Mouse (Mus musculus) thymus, adult 2 months (tissue): ENCODE measurements around the gene Slc38a3. TPM values are rescaled to one million over a fixed set of nuclear protein-coding genes. Genes with fewer than 3 reads are reported as not detected.
A peak's percentile ranks its signal among the peaks of the same experiment; 100 is the strongest.

Experiments used
- DNase-seq: peaks from one replicate; pipeline ENCODE4 v3.0.0; 2021
- H3K27ac ChIP-seq: fragments of 200-500 bp; 2 replicates; pipeline ENCODE4 v1.5.1; 2012; ENCODE audit warnings: low read length, control low read depth; ENCODE audit not compliant: control insufficient read depth, insufficient read depth
- H3K27me3 ChIP-seq: fragments of 200-500 bp; 2 replicates; pipeline ENCODE4 v1.6.1; 2012; ENCODE audit warnings: mild to moderate bottlenecking, low read length, moderate library complexity, mixed read lengths; ENCODE audit not compliant: control insufficient read depth, insufficient read depth
- H3K36me3 ChIP-seq: fragments of 200-500 bp; 2 replicates; pipeline ENCODE4 v1.6.1; 2012; ENCODE audit warnings: mild to moderate bottlenecking, low read length, moderate library complexity; ENCODE audit not compliant: control insufficient read depth, insufficient read depth
- H3K4me1 ChIP-seq: fragments of 200-500 bp; replicated peaks from 2 replicates; pipeline ENCODE4 v1.6.1; 2012; ENCODE audit warnings: low read length; ENCODE audit not compliant: control insufficient read depth, insufficient read depth
- H3K4me3 ChIP-seq: fragments of 200-500 bp; 2 replicates; pipeline ENCODE4 v1.5.1; 2012; ENCODE audit warnings: mild to moderate bottlenecking, low read length, control low read depth, moderate library complexity; ENCODE audit not compliant: control insufficient read depth, insufficient read depth
- CTCF ChIP-seq: fragments of 200-500 bp; IDR thresholded peaks from 2 replicates; pipeline ENCODE4 v1.5.1; 2012; ENCODE audit warnings: mild to moderate bottlenecking, control low read depth, low read length, moderate library complexity, borderline replicate concordance; ENCODE audit not compliant: control insufficient read depth, poor library complexity, insufficient read depth; ENCODE audit errors: extremely low read depth
- POLR2A ChIP-seq: fragments of 200-500 bp; IDR thresholded peaks from 2 replicates; pipeline ENCODE4 v1.6.1; 2012; ENCODE audit warnings: mild to moderate bottlenecking, low read length, control low read depth, moderate library complexity; ENCODE audit not compliant: control insufficient read depth, poor library complexity, insufficient read depth; ENCODE audit errors: extremely low read depth
- WGBS: fragments of 180-500 bp; shearing (Covaris S2); methylation state at CpG from one replicate; pipeline ENCODE4 v1.1.7; 2018; 5-methylcytosine and 5-hydroxymethylcytosine counted together
- polyA plus RNA-seq: library from polyadenylated mRNA; depleted of rRNA; stranded (reverse); fragments of >200 nt; gene quantifications from 2 replicates; pipeline ENCODE4 v1.2.3, GENCODE M21; 2012

The Slc38a3 gene
- polyA plus RNA-seq, 1 experiment = 11.2 TPM

DNA sequence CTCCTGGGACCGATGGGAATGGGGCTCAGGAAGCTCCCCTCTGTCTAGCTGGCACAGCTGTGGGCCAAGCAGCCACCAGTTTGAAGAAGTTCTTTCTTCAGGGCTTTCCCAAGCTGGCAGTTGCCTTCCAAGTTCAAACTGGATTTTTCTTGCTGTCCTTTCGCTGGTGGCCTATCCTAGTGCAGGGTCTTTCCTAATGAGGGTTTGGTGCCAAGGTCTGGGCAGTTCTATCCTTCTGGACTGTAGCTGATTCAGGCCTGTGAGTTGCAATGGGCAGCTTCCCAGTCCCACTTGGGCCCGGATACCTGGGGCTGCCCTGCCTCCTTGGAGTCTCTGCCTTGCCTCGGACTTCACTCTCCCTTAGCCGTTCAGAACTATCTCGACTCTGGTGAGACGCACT, 19.1 kb downstream of the Slc38a3 start:
- no peak for TF ChIP-seq POLR2A
- TF ChIP-seq CTCF = no peak
- 91% methylated on average over 7 of the region's 7 CpGs for WGBS
- no peaks in the 10 kb centered on the region for H3K27me3 ChIP-seq
- no peak overlapping the region for H3K4me3 ChIP-seq
- H3K4me1 ChIP-seq = no peaks in the 10 kb centered on the region
- no peak overlapping the region for H3K27ac ChIP-seq
- no peaks in the 10 kb centered on the region for H3K36me3 ChIP-seq
- no peak for DNase-seq

DNA sequence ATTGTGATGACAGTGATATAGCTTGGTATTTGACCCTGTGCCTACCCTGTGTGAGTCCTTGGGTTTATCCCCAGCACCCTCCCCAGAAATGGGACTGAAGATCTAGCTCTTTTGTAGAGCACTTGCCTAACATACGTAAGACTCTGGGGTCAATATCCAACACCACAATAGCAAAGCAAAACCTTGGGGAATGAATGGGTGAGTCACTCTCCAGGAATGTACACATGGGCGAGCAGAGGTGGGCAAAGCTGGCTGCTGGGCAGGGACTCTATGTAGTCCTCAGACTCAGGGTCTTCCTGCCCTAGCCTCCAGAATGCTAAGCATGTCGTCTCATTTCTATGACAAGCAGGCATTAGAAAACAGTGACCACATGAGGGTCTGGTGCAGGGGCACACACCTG, 20.6 kb downstream of the Slc38a3 start:
- H3K4me3 ChIP-seq = no peak overlapping the region
- no peak for DNase-seq
- no peaks in the 10 kb centered on the region for H3K36me3 ChIP-seq
- no peak overlapping the region for H3K27ac ChIP-seq
- peaks cover 5% of the 10 kb centered on the region for H3K4me1 ChIP-seq
- TF ChIP-seq CTCF (no peak), POLR2A (no peak)
- no peaks in the 10 kb centered on the region for H3K27me3 ChIP-seq
- 89% methylated on average over 3 of the region's 3 CpGs for WGBS

DNA sequence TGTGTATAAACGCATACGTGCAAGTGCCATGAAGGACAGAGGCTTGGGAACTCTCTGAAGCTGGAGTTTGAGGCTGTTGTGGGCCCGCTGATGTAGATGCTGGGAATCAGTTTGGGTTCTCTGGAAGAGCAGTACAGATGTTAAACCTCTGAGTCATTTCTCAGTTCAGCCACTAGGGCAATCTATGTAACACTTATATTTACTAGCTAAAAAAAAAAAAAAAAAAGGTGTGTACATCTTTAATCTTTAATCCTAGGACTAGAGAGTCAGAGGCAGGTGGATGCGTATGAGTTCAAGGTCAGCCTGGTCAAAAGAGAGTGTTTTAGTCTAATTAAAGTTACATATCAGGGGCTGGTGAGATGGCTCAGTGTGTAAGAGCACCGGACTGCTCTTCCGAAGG, 22.4 kb downstream of the Slc38a3 start:
- Histone ChIP-seq H3K36me3 (no peaks in the 10 kb centered on the region), H3K27ac (no peak overlapping the region), H3K27me3 (no peaks in the 10 kb centered on the region), H3K4me3 (no peak overlapping the region), H3K4me1 (peaks cover 5% of the 10 kb centered on the region)
- 88% methylated on average over 6 of the region's 6 CpGs for WGBS
- TF ChIP-seq POLR2A (no peak), CTCF (no peak)
- no peak for DNase-seq

DNA sequence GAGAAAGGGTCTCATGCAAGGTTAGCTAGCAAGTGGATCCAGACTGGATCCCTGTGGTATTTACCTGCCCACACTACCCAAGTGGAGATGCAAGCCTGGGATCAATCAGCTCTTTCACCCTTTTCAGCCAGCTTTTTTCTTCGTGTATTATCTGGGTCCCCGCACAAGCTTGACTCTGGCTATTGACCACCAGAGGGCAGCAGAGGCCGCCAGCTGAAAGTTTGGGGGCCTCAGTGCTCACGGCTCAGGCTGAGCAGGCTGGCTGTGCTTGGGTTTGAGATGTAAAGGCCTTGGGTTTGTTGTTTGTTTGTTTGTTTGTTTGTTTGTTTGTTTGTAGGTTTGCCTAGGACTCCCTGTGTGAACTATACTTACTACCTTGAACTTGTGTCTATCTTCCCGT, 23.8 kb downstream of the Slc38a3 start:
- Histone ChIP-seq H3K4me1 (peaks cover 9% of the 10 kb centered on the region), H3K4me3 (no peak overlapping the region), H3K36me3 (no peaks in the 10 kb centered on the region), H3K27ac (no peak overlapping the region), H3K27me3 (no peaks in the 10 kb centered on the region)
- TF ChIP-seq CTCF (peak; percentile 91), POLR2A (no peak)
- WGBS = 16% methylated on average over 5 of the region's 5 CpGs
- peak; percentile 80 for DNase-seq

DNA sequence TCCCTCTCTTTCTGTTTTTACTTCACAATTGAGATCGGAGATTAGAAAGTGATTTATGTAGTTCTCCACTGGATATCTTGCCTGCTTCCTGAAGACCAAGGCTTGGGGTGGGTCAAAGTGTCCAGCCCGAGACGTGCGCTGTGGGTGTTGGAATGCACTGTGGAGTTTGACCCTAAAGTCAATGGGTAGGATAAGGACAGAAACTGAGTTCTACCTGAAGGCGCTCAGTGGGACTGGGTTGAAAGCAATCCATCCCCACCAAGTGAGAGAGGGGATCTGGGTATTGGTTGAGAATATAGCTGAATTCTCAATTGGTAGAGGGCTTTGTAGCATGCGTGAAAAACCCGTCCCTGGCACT, 24.2 kb downstream of the Slc38a3 start:
- Histone ChIP-seq H3K4me3 (no peak overlapping the region), H3K27me3 (no peaks in the 10 kb centered on the region), H3K4me1 (peaks cover 13% of the 10 kb centered on the region), H3K36me3 (no peaks in the 10 kb centered on the region), H3K27ac (no peak overlapping the region)
- TF ChIP-seq CTCF (no peak), POLR2A (no peak)
- 44% methylated on average over 7 of the region's 7 CpGs for WGBS
- no peak for DNase-seq

DNA sequence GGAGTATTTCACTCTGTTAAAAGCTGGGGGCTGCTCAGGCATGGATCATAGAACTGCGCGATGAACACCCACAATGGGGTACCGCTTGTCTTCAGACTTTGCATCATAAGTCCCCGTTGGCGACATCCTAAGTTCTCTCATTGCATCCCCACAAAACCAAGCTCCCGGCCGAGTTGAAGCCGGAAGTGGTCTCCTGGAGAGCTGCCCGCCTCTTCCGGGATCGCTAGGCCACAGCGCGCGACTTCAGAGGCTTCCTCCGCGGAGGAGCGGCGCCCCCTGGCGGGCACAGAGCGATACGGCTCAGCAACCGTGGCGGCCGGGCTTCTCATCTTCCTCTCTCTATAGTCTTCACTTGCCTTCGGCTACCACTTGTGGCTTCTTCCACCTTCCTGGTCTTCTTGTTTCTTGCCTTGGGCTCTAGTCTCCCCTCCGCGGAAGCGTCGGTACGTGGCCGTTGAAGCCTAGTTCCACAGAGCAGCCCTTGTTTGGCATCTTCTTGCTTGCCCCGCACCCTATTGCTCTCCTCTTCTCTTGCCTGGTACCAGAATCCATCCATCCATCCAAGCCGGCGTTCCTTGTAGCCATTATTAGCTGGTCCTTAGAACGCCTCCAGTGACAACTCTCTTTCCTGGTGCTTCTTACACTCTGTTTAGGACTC, 24.7 kb downstream of the Slc38a3 start:
- H3K27ac ChIP-seq = peak overlapping the region; percentile 82
- WGBS = 3% methylated on average over 35 of the region's 35 CpGs
- no peaks in the 10 kb centered on the region for H3K27me3 ChIP-seq
- peak overlapping the region; percentile 78 for H3K4me3 ChIP-seq
- TF ChIP-seq CTCF (peak; percentile 98), POLR2A (peak; percentile 50; the same call in 1 of the 2 replicates)
- peaks cover 16% of the 10 kb centered on the region for H3K4me1 ChIP-seq
- no peaks in the 10 kb centered on the region for H3K36me3 ChIP-seq
- DNase-seq = peak; percentile 94
